In genomic region chr10:80900318-80901247, GRCm38 (mm10) we compare ENCODE assay signal across 8 mouse cellular contexts. TPM values are rescaled to one million over a fixed set of nuclear protein-coding genes. Genes with fewer than 3 reads are reported as not detected.
DNase-seq lines count a peak whose midpoint lies in the region; ATAC-seq and TF ChIP-seq lines count a peak whose summit lies in the region.

Gene Timm13, minus strand, starts transcription at chr10:80900969.

- peaks cover 6% of the 10 kb centered on the region for H3K4me1 ChIP-seq in cortical plate, adult 2 months (ENCODE audit: control insufficient read depth, insufficient read depth, low read length)
- H3K4me1 ChIP-seq in megakaryocyte, embryonic 14.5 days, result peaks cover 38% of the 10 kb centered on the region

- no peak for TF ChIP-seq CTCF in cortical plate, adult 2 months (IDR thresholded peaks at IDR 0.05; ENCODE audit: extremely low read depth, insufficient read depth, low read length)

- H3K27me3 ChIP-seq in megakaryocyte, embryonic 14.5 days (replicated peaks), result no peaks in the 10 kb centered on the region

- DNase-seq in gastrocnemius, adult 8-10 months (ENCODE audit: low spot score in 2 of 2), result peak; percentile 97 to 99
- peak; percentile 98 for DNase-seq in hindlimb bud, embryonic 11.5 days (ENCODE audit: extremely low spot score, low read depth, low spot score)
- peak; percentile 97 to 99 for DNase-seq in left cerebral cortex, adult 8-10 months (ENCODE audit: low spot score in 2 of 2)
- peak; percentile 100 for DNase-seq in right cerebral cortex, postnatal 10 days (ENCODE audit: low spot score in 2 of 2)
- DNase-seq in urinary bladder, postnatal 25 days (ENCODE audit: low spot score), result peak; percentile 88

- H3K36me3 ChIP-seq in megakaryocyte, embryonic 14.5 days (replicated peaks; ENCODE audit: low read length), result peaks cover 74% of the 10 kb centered on the region

- ATAC-seq in activated CD4-positive, CD25-positive, alpha-beta regulatory T cell, adult 4 months, result peak; percentile 97

- H3K4me3 ChIP-seq in cortical plate, adult 2 months (ENCODE audit: insufficient read depth, low read length), result peak within 1 kb of the TSS; percentile 71
- H3K4me3 ChIP-seq in megakaryocyte, embryonic 14.5 days (replicated peaks), result peak within 1 kb of the TSS; percentile 96

- TF ChIP-seq POLR2A in cortical plate, adult 2 months (IDR thresholded peaks at IDR 0.05; ENCODE audit: extremely low read depth, insufficient read depth, low read length), result peak; percentile 55; the same call in 1 of the 2 replicates

- no peaks in the 10 kb centered on the region for H3K9me3 ChIP-seq in megakaryocyte, embryonic 14.5 days

- peak within 1 kb of the TSS; percentile 43 for H3K27ac ChIP-seq in cortical plate, adult 2 months (ENCODE audit: insufficient read depth, low read length)

RNA-seq across cellular contexts. Expression of gene Timm13, which starts in this region (rescaled TPM):
- polyA plus RNA-seq in activated CD4-positive, CD25-positive, alpha-beta regulatory T cell, adult 4 months (2017; shearing (Covaris generic)), result 100 to 1,000 TPM; 228 to 262 TPM
- 207 and 219 TPM in 2 replicates for polyA plus RNA-seq in cortical plate, adult 2 months (2012; rRNA removed)
- total RNA-seq in gastrocnemius, adult 8-10 months (2022), result 100 to 1,000 TPM; 119 to 143 (median 123) TPM
- 100 to 1,000 TPM; 106 to 147 (median 124) TPM for total RNA-seq in left cerebral cortex, adult 8-10 months (2022)
- polyA plus RNA-seq in megakaryocyte, embryonic 14.5 days (2012; ENCODE audit: insufficient read depth, low replicate concordance), result 88.8 and 345 TPM in 2 replicates

Comparison
In these comparisons a context has a peak if more than half of its experiments do, and no peak if none do; other contexts are left out.
1. Peak in every context shown above with its lines: DNase-seq, ATAC-seq, H3K4me3 ChIP-seq and H3K27ac ChIP-seq.